7 mouse cellular contexts compared by ENCODE assay signal in genomic region chr11:44519950-44520761, GRCm38 (mm10). TPM values are rescaled to one million over a fixed set of nuclear protein-coding genes. Genes with fewer than 3 reads are reported as not detected.
DNase-seq lines count a peak whose midpoint lies in the region; ATAC-seq and TF ChIP-seq lines count a peak whose summit lies in the region.

No protein-coding gene starts in this region.

- H3K4me1 ChIP-seq in embryonic facial prominence, embryonic 12.5 days = peaks cover 11% of the 10 kb centered on the region; the same call in 1 of the 2 replicates
- H3K4me1 ChIP-seq in kidney, adult 2 months (ENCODE audit: control insufficient read depth, insufficient read depth, low read length) = peaks cover 8% of the 10 kb centered on the region; the same call in 1 of the 2 replicates
- peaks cover 17% of the 10 kb centered on the region for H3K4me1 ChIP-seq in limb, embryonic 12.5 days (replicated peaks)
- peaks cover 13% of the 10 kb centered on the region; the same call in 1 of the 2 replicates for H3K4me1 ChIP-seq in midbrain, embryonic 14.5 days (ENCODE audit: control insufficient read depth, insufficient read depth, low read length)

- TF ChIP-seq CTCF in kidney, adult 2 months (conservative IDR thresholded peaks at IDR 0.05; ENCODE audit: insufficient read depth, insufficient read length, low read depth, low read length) = no peak

- H3K9me3 ChIP-seq in embryonic facial prominence, embryonic 12.5 days = no peaks in the 10 kb centered on the region
- no peaks in the 10 kb centered on the region for H3K9me3 ChIP-seq in limb, embryonic 12.5 days
- H3K9me3 ChIP-seq in midbrain, embryonic 14.5 days (ENCODE audit: control insufficient read depth, low read length) = no peaks in the 10 kb centered on the region

- no peaks in the 10 kb centered on the region for H3K27me3 ChIP-seq in embryonic facial prominence, embryonic 12.5 days
- H3K27me3 ChIP-seq in kidney, adult 2 months (replicated peaks; ENCODE audit: control insufficient read depth, insufficient read depth, low read length) = no peaks in the 10 kb centered on the region
- no peaks in the 10 kb centered on the region for H3K27me3 ChIP-seq in limb, embryonic 12.5 days
- H3K27me3 ChIP-seq in midbrain, embryonic 14.5 days (ENCODE audit: control insufficient read depth, insufficient read depth, low read length) = no peaks in the 10 kb centered on the region

- no peak for TF ChIP-seq POLR2A in kidney, adult 2 months (IDR thresholded peaks at IDR 0.05; ENCODE audit: low read depth, low read length)

- peak; percentile 83 for ATAC-seq in embryonic facial prominence, embryonic 12.5 days (ENCODE audit: insufficient number of reproducible peaks, insufficient read depth, low FRiP score, low TSS enrichment)
- peak; percentile 81 for ATAC-seq in limb, embryonic 12.5 days (ENCODE audit: insufficient number of reproducible peaks, insufficient read depth, low FRiP score, low TSS enrichment, low read depth)
- ATAC-seq in midbrain, embryonic 14.5 days (ENCODE audit: low FRiP score, low TSS enrichment) = peak; percentile 87

- DNase-seq in adrenal gland, postnatal 14 days = peak; percentile 93
- DNase-seq in heart, adult 18-20 months = peak; percentile 78 to 85
- peak; percentile 89 for DNase-seq in kidney, adult 2 months
- DNase-seq in midbrain, embryonic 14.5 days = peak; percentile 87
- peak; percentile 76 for DNase-seq in spleen, adult 18-20 months

- H3K27ac ChIP-seq in embryonic facial prominence, embryonic 12.5 days = peak overlapping the region; percentile 92
- peak overlapping the region; percentile 97 for H3K27ac ChIP-seq in kidney, adult 2 months (ENCODE audit: insufficient read depth, low read depth, low read length)
- peak overlapping the region; percentile 94 for H3K27ac ChIP-seq in limb, embryonic 12.5 days
- peak overlapping the region; percentile 95 for H3K27ac ChIP-seq in midbrain, embryonic 14.5 days (replicated peaks; ENCODE audit: low read depth, low read length)

- peak overlapping the region; percentile 97 for H3K4me3 ChIP-seq in embryonic facial prominence, embryonic 12.5 days
- peak overlapping the region; percentile 64 for H3K4me3 ChIP-seq in kidney, adult 2 months (ENCODE audit: insufficient read depth, low read depth, low read length)
- H3K4me3 ChIP-seq in limb, embryonic 12.5 days (replicated peaks) = peak overlapping the region; percentile 96
- peak overlapping the region; percentile 97 for H3K4me3 ChIP-seq in midbrain, embryonic 14.5 days (replicated peaks; ENCODE audit: low read depth, low read length)

- WGBS in embryonic facial prominence, embryonic 12.5 days = under 1% methylated on average over 28 of the region's 28 CpGs
- 2% methylated on average over 28 of the region's 28 CpGs for WGBS in kidney, adult 2 months
- under 1% methylated on average over 28 of the region's 28 CpGs for WGBS in limb, embryonic 12.5 days
- WGBS in midbrain, embryonic 14.5 days = under 1% methylated on average over 28 of the region's 28 CpGs

- peak overlapping the region; percentile 82 for H3K4me2 ChIP-seq in embryonic facial prominence, embryonic 12.5 days (replicated peaks)
- H3K4me2 ChIP-seq in limb, embryonic 12.5 days = peak overlapping the region; percentile 82
- peak overlapping the region; percentile 85 for H3K4me2 ChIP-seq in midbrain, embryonic 14.5 days (ENCODE audit: low read length)

- H3K36me3 ChIP-seq in embryonic facial prominence, embryonic 12.5 days = peaks cover 11% of the 10 kb centered on the region
- no peaks in the 10 kb centered on the region; the same call in 1 of the 2 replicates for H3K36me3 ChIP-seq in kidney, adult 2 months (ENCODE audit: control insufficient read depth, insufficient read depth, low read length)
- H3K36me3 ChIP-seq in limb, embryonic 12.5 days = peaks cover 11% of the 10 kb centered on the region
- peaks cover 6% of the 10 kb centered on the region for H3K36me3 ChIP-seq in midbrain, embryonic 14.5 days (ENCODE audit: control insufficient read depth, insufficient read depth, low read length)

- H3K9ac ChIP-seq in embryonic facial prominence, embryonic 12.5 days = peak overlapping the region; percentile 94
- H3K9ac ChIP-seq in limb, embryonic 12.5 days (replicated peaks) = peak overlapping the region; percentile 98
- H3K9ac ChIP-seq in midbrain, embryonic 14.5 days (replicated peaks; ENCODE audit: low read length) = peak overlapping the region; percentile 96

RNA-seq across cellular contexts. Expression of gene Rnf145, which starts 1.4 kb away (rescaled TPM):
- total RNA-seq in adrenal gland, postnatal 14 days (2021) = 62.1 and 62.6 TPM in 2 replicates
- polyA plus RNA-seq in embryonic facial prominence, embryonic 12.5 days (2016; fragmentation: Nextera tagmentation; extraction: Ambion mirVana) = 98.4 and 100 TPM in 2 replicates
- total RNA-seq in heart, adult 18-20 months (2021) = 10 to 100 TPM; 13.5 to 14.1 TPM
- polyA plus RNA-seq in kidney, adult 2 months (2012; rRNA removed) = 62.1 and 68.7 TPM in 2 replicates
- 91.0 and 91.5 TPM in 2 replicates for polyA plus RNA-seq in limb, embryonic 12.5 days (2016; fragmentation: Nextera tagmentation; extraction: Ambion mirVana)
- polyA plus RNA-seq in midbrain, embryonic 14.5 days (2014; fragmentation: Nextera tagmentation; extraction: Ambion mirVana) = 127 and 134 TPM in 2 replicates

RNA-seq across cellular contexts. Expression of gene Ublcp1, which starts 49.9 kb away (rescaled TPM):
- total RNA-seq in adrenal gland, postnatal 14 days (2021) = 41.8 and 42.6 TPM in 2 replicates
- polyA plus RNA-seq in embryonic facial prominence, embryonic 12.5 days (2016; fragmentation: Nextera tagmentation; extraction: Ambion mirVana) = 65.6 and 73.4 TPM in 2 replicates
- 10 to 100 TPM; 36.0 to 40.8 TPM for total RNA-seq in heart, adult 18-20 months (2021)
- 18.3 and 18.7 TPM in 2 replicates for polyA plus RNA-seq in kidney, adult 2 months (2012; rRNA removed)
- 73.3 and 76.3 TPM in 2 replicates for polyA plus RNA-seq in limb, embryonic 12.5 days (2016; fragmentation: Nextera tagmentation; extraction: Ambion mirVana)
- 64.1 and 72.8 TPM in 2 replicates for polyA plus RNA-seq in midbrain, embryonic 14.5 days (2014; fragmentation: Nextera tagmentation; extraction: Ambion mirVana)

Comparison
In these comparisons a context has a peak if more than half of its experiments do, and no peak if none do; other contexts are left out.
1. Peak in every context shown above with its lines: DNase-seq, ATAC-seq, H3K4me3 ChIP-seq and H3K27ac ChIP-seq.